Mouse (Mus musculus): ENCODE data around the gene Pfkfb3. TPM values are rescaled to one million over a fixed set of nuclear protein-coding genes. Genes with fewer than 3 reads are reported as not detected.

The Pfkfb3 gene
- polyA plus RNA-seq, 1 experiment from 2014 or later, result 6.1 TPM

- Histone ChIP-seq H3K9me3 (replicated peaks; ENCODE audit: control insufficient read depth, low read length) (no peaks in the 10 kb centered on the region), H3K27ac (ENCODE audit: low read length) (no peak overlapping the region), H3K4me1 (ENCODE audit: control insufficient read depth, low read depth, low read length) (no peaks in the 10 kb centered on the region), H3K36me3 (ENCODE audit: control insufficient read depth, insufficient read depth) (no peaks in the 10 kb centered on the region), H3K4me3 (ENCODE audit: low read depth, low read length) (no peak overlapping the region), H3K27me3 (ENCODE audit: control insufficient read depth, insufficient read depth, low read depth, low read length) (no peaks in the 10 kb centered on the region), H3K9ac (ENCODE audit: low read depth, low read length) (no peak overlapping the region), H3K4me2 (ENCODE audit: low read depth, low read length) (no peak overlapping the region)
- WGBS (ENCODE audit: insufficient replicate concordance), result 51% methylated on average over 3 of the region's 3 CpGs
- ATAC-seq (ENCODE audit: low read depth), result no peak
These were observed 108.2 kb downstream of the Pfkfb3 start for GRCm38 (mm10) chr2:11445722-11446121.

DNA sequence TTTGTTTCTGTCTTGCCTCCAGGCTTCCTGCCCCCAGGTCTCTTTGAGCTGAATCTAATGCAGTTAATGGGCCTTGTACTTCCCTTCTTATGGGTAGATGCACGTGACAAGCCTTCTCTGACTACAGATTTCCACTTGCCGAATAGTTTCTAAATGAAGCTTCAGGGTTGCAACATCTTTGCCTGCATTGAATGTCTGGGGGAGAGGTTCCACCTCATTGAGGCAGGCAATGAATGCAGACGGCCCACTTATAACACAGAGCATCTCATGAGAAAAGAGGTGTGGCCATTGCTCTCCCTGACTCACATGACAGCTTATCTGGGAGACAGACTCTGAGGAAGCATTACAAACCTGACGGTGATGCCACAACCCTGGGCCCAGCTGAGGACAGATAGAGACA lies 112.0 kb downstream of the Pfkfb3 start:
- Histone ChIP-seq H3K9me3 (replicated peaks; ENCODE audit: control insufficient read depth, low read length) (no peaks in the 10 kb centered on the region), H3K9ac (ENCODE audit: low read depth, low read length) (no peak overlapping the region), H3K27ac (ENCODE audit: low read length) (no peak overlapping the region), H3K4me2 (ENCODE audit: low read depth, low read length) (no peak overlapping the region), H3K27me3 (ENCODE audit: control insufficient read depth, insufficient read depth, low read depth, low read length) (no peaks in the 10 kb centered on the region), H3K4me3 (ENCODE audit: low read depth, low read length) (no peak overlapping the region), H3K36me3 (ENCODE audit: control insufficient read depth, insufficient read depth) (no peaks in the 10 kb centered on the region), H3K4me1 (ENCODE audit: control insufficient read depth, low read depth, low read length) (no peaks in the 10 kb centered on the region)
- 28% methylated on average over 4 of the region's 4 CpGs for WGBS (ENCODE audit: insufficient replicate concordance)
- no peak for ATAC-seq (ENCODE audit: low read depth)

GRCm38 (mm10) chr2:11438231-11438954 lies 115.5 kb downstream of the Pfkfb3 start:
- ATAC-seq (ENCODE audit: low read depth), result no peak
- WGBS (ENCODE audit: insufficient replicate concordance), result 60% methylated on average over 12 of the region's 12 CpGs

GRCm38 (mm10) chr2:11436353-11436752 lies 117.5 kb downstream of the Pfkfb3 start:
- WGBS (ENCODE audit: insufficient replicate concordance), result 72% methylated on average over 11 of the region's 11 CpGs
- H3K9ac ChIP-seq (ENCODE audit: low read depth, low read length), result no peak overlapping the region
- H3K27me3 ChIP-seq (ENCODE audit: control insufficient read depth, insufficient read depth, low read depth, low read length), result no peaks in the 10 kb centered on the region

More at GRCm38 (mm10) chr2:11438231-11438954, 115.5 kb downstream of the Pfkfb3 start:
- Histone ChIP-seq H3K4me1 (ENCODE audit: control insufficient read depth, low read depth, low read length) (no peaks in the 10 kb centered on the region), H3K36me3 (ENCODE audit: control insufficient read depth, insufficient read depth) (no peaks in the 10 kb centered on the region), H3K27me3 (ENCODE audit: control insufficient read depth, insufficient read depth, low read depth, low read length) (no peaks in the 10 kb centered on the region), H3K9ac (ENCODE audit: low read depth, low read length) (no peak overlapping the region), H3K4me3 (ENCODE audit: low read depth, low read length) (no peak overlapping the region), H3K9me3 (replicated peaks; ENCODE audit: control insufficient read depth, low read length) (no peaks in the 10 kb centered on the region), H3K27ac (ENCODE audit: low read length) (no peak overlapping the region), H3K4me2 (ENCODE audit: low read depth, low read length) (no peak overlapping the region)

DNA sequence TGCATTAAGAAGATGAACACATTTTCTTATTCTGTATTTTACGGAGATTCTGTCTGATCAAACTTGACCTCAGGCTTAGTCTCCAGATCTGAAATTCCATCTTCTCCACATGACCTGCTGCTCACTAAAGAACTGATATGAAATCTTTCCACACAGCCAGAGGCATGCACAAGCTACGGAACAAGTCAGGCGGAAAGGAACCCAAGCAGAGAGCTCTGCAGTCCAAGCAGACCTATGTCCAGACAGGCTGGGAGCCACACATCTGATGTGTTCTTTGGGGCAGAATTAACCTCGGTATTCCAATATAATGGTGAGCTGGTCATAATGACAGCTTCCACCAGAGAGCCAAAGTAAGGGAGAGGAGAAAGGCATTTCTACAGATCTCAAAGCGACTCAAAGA lies 120.5 kb downstream of the Pfkfb3 start:
- Histone ChIP-seq H3K27me3 (ENCODE audit: control insufficient read depth, insufficient read depth, low read depth, low read length) (no peaks in the 10 kb centered on the region), H3K9me3 (replicated peaks; ENCODE audit: control insufficient read depth, low read length) (no peaks in the 10 kb centered on the region), H3K9ac (ENCODE audit: low read depth, low read length) (no peak overlapping the region), H3K36me3 (ENCODE audit: control insufficient read depth, insufficient read depth) (no peaks in the 10 kb centered on the region), H3K27ac (ENCODE audit: low read length) (no peak overlapping the region), H3K4me1 (ENCODE audit: control insufficient read depth, low read depth, low read length) (peaks cover 5% of the 10 kb centered on the region), H3K4me2 (ENCODE audit: low read depth, low read length) (no peak overlapping the region), H3K4me3 (ENCODE audit: low read depth, low read length) (no peak overlapping the region)
- WGBS (ENCODE audit: insufficient replicate concordance), result 75% methylated on average over 5 of the region's 5 CpGs
- no peak for ATAC-seq (ENCODE audit: low read depth)

More at GRCm38 (mm10) chr2:11436353-11436752, 117.5 kb downstream of the Pfkfb3 start:
- Histone ChIP-seq H3K4me1 (ENCODE audit: control insufficient read depth, low read depth, low read length) (no peaks in the 10 kb centered on the region), H3K4me2 (ENCODE audit: low read depth, low read length) (no peak overlapping the region), H3K9me3 (replicated peaks; ENCODE audit: control insufficient read depth, low read length) (no peaks in the 10 kb centered on the region), H3K36me3 (ENCODE audit: control insufficient read depth, insufficient read depth) (no peaks in the 10 kb centered on the region), H3K4me3 (ENCODE audit: low read depth, low read length) (no peak overlapping the region), H3K27ac (ENCODE audit: low read length) (no peak overlapping the region)
- ATAC-seq (ENCODE audit: low read depth), result no peak

GRCm38 (mm10) chr2:11429538-11429937 lies 124.3 kb downstream of the Pfkfb3 start:
- no peak overlapping the region; the same call in 1 of the 2 replicates for H3K27ac ChIP-seq (ENCODE audit: low read length)
- no peaks in the 10 kb centered on the region for H3K27me3 ChIP-seq (ENCODE audit: control insufficient read depth, insufficient read depth, low read depth, low read length)
- 14% methylated on average over 3 of the region's 3 CpGs for WGBS (ENCODE audit: insufficient replicate concordance)
- no peak overlapping the region for H3K4me2 ChIP-seq (ENCODE audit: low read depth, low read length)
- H3K36me3 ChIP-seq (ENCODE audit: control insufficient read depth, insufficient read depth), result no peaks in the 10 kb centered on the region
- H3K4me1 ChIP-seq (ENCODE audit: control insufficient read depth, low read depth, low read length), result peaks cover 9% of the 10 kb centered on the region
- no peak overlapping the region for H3K4me3 ChIP-seq (ENCODE audit: low read depth, low read length)
- peak; percentile 70 for ATAC-seq (ENCODE audit: low read depth)
- H3K9ac ChIP-seq (ENCODE audit: low read depth, low read length), result no peak overlapping the region
- H3K9me3 ChIP-seq (replicated peaks; ENCODE audit: control insufficient read depth, low read length), result no peaks in the 10 kb centered on the region

GRCm38 (mm10) chr2:11428621-11429020 lies 125.3 kb downstream of the Pfkfb3 start:
- WGBS (ENCODE audit: insufficient replicate concordance), result 56% methylated on average over 4 of the region's 4 CpGs
- Histone ChIP-seq H3K27me3 (ENCODE audit: control insufficient read depth, insufficient read depth, low read depth, low read length) (no peaks in the 10 kb centered on the region), H3K9me3 (replicated peaks; ENCODE audit: control insufficient read depth, low read length) (no peaks in the 10 kb centered on the region), H3K9ac (ENCODE audit: low read depth, low read length) (no peak overlapping the region), H3K27ac (ENCODE audit: low read length) (no peak overlapping the region), H3K4me2 (ENCODE audit: low read depth, low read length) (no peak overlapping the region), H3K4me3 (ENCODE audit: low read depth, low read length) (no peak overlapping the region), H3K4me1 (ENCODE audit: control insufficient read depth, low read depth, low read length) (peaks cover 9% of the 10 kb centered on the region), H3K36me3 (ENCODE audit: control insufficient read depth, insufficient read depth) (no peaks in the 10 kb centered on the region)
- no peak for ATAC-seq (ENCODE audit: low read depth)

- H3K27me3 ChIP-seq (ENCODE audit: control insufficient read depth, insufficient read depth, low read depth, low read length), result no peaks in the 10 kb centered on the region
- WGBS (ENCODE audit: insufficient replicate concordance), result 67% methylated on average over 6 of the region's 6 CpGs
- peaks cover 9% of the 10 kb centered on the region for H3K4me1 ChIP-seq (ENCODE audit: control insufficient read depth, low read depth, low read length)
These were observed 126.3 kb downstream of the Pfkfb3 start for GRCm38 (mm10) chr2:11427596-11427995.

GRCm38 (mm10) chr2:11426379-11426778 lies 127.5 kb downstream of the Pfkfb3 start:
- Histone ChIP-seq H3K4me3 (ENCODE audit: low read depth, low read length) (no peak overlapping the region), H3K36me3 (ENCODE audit: control insufficient read depth, insufficient read depth) (no peaks in the 10 kb centered on the region), H3K4me1 (ENCODE audit: control insufficient read depth, low read depth, low read length) (peaks cover 9% of the 10 kb centered on the region), H3K9me3 (replicated peaks; ENCODE audit: control insufficient read depth, low read length) (no peaks in the 10 kb centered on the region), H3K27me3 (ENCODE audit: control insufficient read depth, insufficient read depth, low read depth, low read length) (no peaks in the 10 kb centered on the region), H3K4me2 (ENCODE audit: low read depth, low read length) (no peak overlapping the region), H3K9ac (ENCODE audit: low read depth, low read length) (no peak overlapping the region), H3K27ac (ENCODE audit: low read length) (no peak overlapping the region)
- ATAC-seq (ENCODE audit: low read depth), result no peak
- WGBS (ENCODE audit: insufficient replicate concordance), result 25% methylated on average over 3 of the region's 3 CpGs

More at GRCm38 (mm10) chr2:11427596-11427995, 126.3 kb downstream of the Pfkfb3 start:
- Histone ChIP-seq H3K9ac (ENCODE audit: low read depth, low read length) (no peak overlapping the region), H3K9me3 (replicated peaks; ENCODE audit: control insufficient read depth, low read length) (no peaks in the 10 kb centered on the region), H3K4me3 (ENCODE audit: low read depth, low read length) (no peak overlapping the region), H3K4me2 (ENCODE audit: low read depth, low read length) (no peak overlapping the region), H3K36me3 (ENCODE audit: control insufficient read depth, insufficient read depth) (no peaks in the 10 kb centered on the region), H3K27ac (ENCODE audit: low read length) (no peak overlapping the region)
- no peak for ATAC-seq (ENCODE audit: low read depth)
